Mouse (Mus musculus): ENCODE results near the gene Tcte1. TPM values are rescaled to one million over a fixed set of nuclear protein-coding genes. Genes with fewer than 3 reads are reported as not detected.

The Tcte1 gene
- polyA plus RNA-seq, 1 experiment from 2014 or later = 0.12 TPM

GRCm38 (mm10) chr17:45542129-45542528 is 18.9 kb downstream of the Tcte1 start:
- peaks cover 80% of the 10 kb centered on the region for H3K27me3 ChIP-seq (replicated peaks)
- no peak overlapping the region for H3K4me2 ChIP-seq
- 22% methylated on average over 6 of the region's 6 CpGs for WGBS

GRCm38 (mm10) chr17:45542705-45543104 is 19.5 kb downstream of the Tcte1 start:
- Histone ChIP-seq H3K27me3 (replicated peaks) (peaks cover 82% of the 10 kb centered on the region), H3K4me3 (replicated peaks) (no peak overlapping the region), H3K4me2 (no peak overlapping the region), H3K9ac (no peak overlapping the region), H3K27ac (no peak overlapping the region), H3K36me3 (no peaks in the 10 kb centered on the region), H3K9me3 (no peaks in the 10 kb centered on the region), H3K4me1 (peaks cover 18% of the 10 kb centered on the region)
- no peak for ATAC-seq (ENCODE audit: insufficient read depth, low FRiP score, low read depth)
- WGBS = 64% methylated on average over 2 of the region's 2 CpGs

More at GRCm38 (mm10) chr17:45542129-45542528, 18.9 kb downstream of the Tcte1 start:
- no peak for ATAC-seq (ENCODE audit: insufficient read depth, low FRiP score, low read depth)
- Histone ChIP-seq H3K27ac (no peak overlapping the region), H3K9me3 (no peaks in the 10 kb centered on the region), H3K4me3 (replicated peaks) (no peak overlapping the region), H3K36me3 (no peaks in the 10 kb centered on the region), H3K4me1 (peaks cover 18% of the 10 kb centered on the region), H3K9ac (no peak overlapping the region)

- no peak for ATAC-seq (ENCODE audit: insufficient read depth, low FRiP score, low read depth)
- Histone ChIP-seq H3K4me3 (replicated peaks) (no peak overlapping the region), H3K27ac (no peak overlapping the region), H3K9me3 (no peaks in the 10 kb centered on the region), H3K4me2 (no peak overlapping the region), H3K27me3 (replicated peaks) (peaks cover 82% of the 10 kb centered on the region), H3K36me3 (no peaks in the 10 kb centered on the region), H3K4me1 (peaks cover 18% of the 10 kb centered on the region), H3K9ac (no peak overlapping the region)
- WGBS = 58% methylated on average over 1 of the region's 1 CpGs
Observed at GRCm38 (mm10) chr17:45543115-45543514, 19.9 kb downstream of the Tcte1 start.

- Histone ChIP-seq H3K4me2 (peak overlapping the region; percentile 50; the same call in 1 of the 2 replicates), H3K27ac (no peak overlapping the region), H3K27me3 (replicated peaks) (peaks cover 81% of the 10 kb centered on the region), H3K9me3 (no peaks in the 10 kb centered on the region), H3K9ac (no peak overlapping the region), H3K4me1 (peaks cover 23% of the 10 kb centered on the region), H3K36me3 (no peaks in the 10 kb centered on the region), H3K4me3 (replicated peaks) (peak overlapping the region; percentile 22; the same call in 1 of the 2 replicates)
- ATAC-seq (ENCODE audit: insufficient read depth, low FRiP score, low read depth) = no peak
- 27% methylated on average over 24 of the region's 24 CpGs for WGBS
Observed at GRCm38 (mm10) chr17:45544001-45544872, 21.0 kb downstream of the Tcte1 start.

- Histone ChIP-seq H3K9me3 (no peaks in the 10 kb centered on the region), H3K4me1 (peaks cover 28% of the 10 kb centered on the region), H3K4me2 (peak overlapping the region; percentile 50), H3K36me3 (no peaks in the 10 kb centered on the region), H3K27me3 (replicated peaks) (peaks cover 75% of the 10 kb centered on the region), H3K4me3 (replicated peaks) (peak overlapping the region; percentile 22), H3K9ac (no peak overlapping the region), H3K27ac (no peak overlapping the region)
- WGBS = 18% methylated on average over 46 of the region's 46 CpGs
- ATAC-seq (ENCODE audit: insufficient read depth, low FRiP score, low read depth) = no peak
Observed at GRCm38 (mm10) chr17:45544873-45545277, 21.6 kb downstream of the Tcte1 start.

- Histone ChIP-seq H3K9me3 (no peaks in the 10 kb centered on the region), H3K36me3 (no peaks in the 10 kb centered on the region), H3K27ac (no peak overlapping the region), H3K4me1 (peaks cover 33% of the 10 kb centered on the region), H3K9ac (no peak overlapping the region), H3K4me3 (replicated peaks) (peak overlapping the region; percentile 22), H3K4me2 (peak overlapping the region; percentile 50), H3K27me3 (replicated peaks) (peaks cover 71% of the 10 kb centered on the region)
- 16% methylated on average over 74 of the region's 74 CpGs for WGBS
- ATAC-seq (ENCODE audit: insufficient read depth, low FRiP score, low read depth) = no peak
Observed at GRCm38 (mm10) chr17:45545278-45545961, 22.2 kb downstream of the Tcte1 start.

- Histone ChIP-seq H3K9me3 (no peaks in the 10 kb centered on the region), H3K4me1 (peaks cover 34% of the 10 kb centered on the region), H3K9ac (no peak overlapping the region), H3K36me3 (no peaks in the 10 kb centered on the region), H3K4me2 (no peak overlapping the region), H3K27ac (no peak overlapping the region), H3K4me3 (replicated peaks) (no peak overlapping the region), H3K27me3 (replicated peaks) (peaks cover 62% of the 10 kb centered on the region)
- 73% methylated on average over 16 of the region's 16 CpGs for WGBS
- ATAC-seq (ENCODE audit: insufficient read depth, low FRiP score, low read depth) = no peak
Observed at GRCm38 (mm10) chr17:45546941-45547340, 23.7 kb downstream of the Tcte1 start.

- H3K36me3 ChIP-seq = no peaks in the 10 kb centered on the region
- H3K9ac ChIP-seq = no peak overlapping the region
- no peak for ATAC-seq (ENCODE audit: insufficient read depth, low FRiP score, low read depth)
- no peaks in the 10 kb centered on the region for H3K9me3 ChIP-seq
- no peak overlapping the region for H3K4me2 ChIP-seq
- no peak overlapping the region for H3K27ac ChIP-seq
- H3K27me3 ChIP-seq (replicated peaks) = peaks cover 57% of the 10 kb centered on the region
- 79% methylated on average over 5 of the region's 5 CpGs for WGBS
- no peak overlapping the region for H3K4me3 ChIP-seq (replicated peaks)
- peaks cover 34% of the 10 kb centered on the region for H3K4me1 ChIP-seq
Observed at GRCm38 (mm10) chr17:45547461-45548190, 24.4 kb downstream of the Tcte1 start.

- Histone ChIP-seq H3K36me3 (no peaks in the 10 kb centered on the region), H3K4me1 (peaks cover 33% of the 10 kb centered on the region), H3K9me3 (no peaks in the 10 kb centered on the region), H3K9ac (peak overlapping the region; percentile 55), H3K4me2 (peak overlapping the region; percentile 94), H3K4me3 (replicated peaks) (peak overlapping the region; percentile 66), H3K27me3 (replicated peaks) (peaks cover 48% of the 10 kb centered on the region), H3K27ac (no peak overlapping the region)
- no peak for ATAC-seq (ENCODE audit: insufficient read depth, low FRiP score, low read depth)
- 4% methylated on average over 54 of the region's 68 CpGs for WGBS
Observed at GRCm38 (mm10) chr17:45548541-45549512, 25.6 kb downstream of the Tcte1 start.

- under 1% methylated on average over 24 of the region's 29 CpGs for WGBS
- no peak for ATAC-seq (ENCODE audit: insufficient read depth, low FRiP score, low read depth)
- H3K4me2 ChIP-seq = peak within 1 kb of the TSS; percentile 94
Observed at GRCm38 (mm10) chr17:45549617-45550181, 26.5 kb downstream of the Tcte1 start, which contains the start of gene Tmem151b. Gene Tmem151b, minus strand, starts transcription at chr17:45549677.

More at GRCm38 (mm10) chr17:45549617-45550181, 26.5 kb downstream of the Tcte1 start, which contains the start of gene Tmem151b:
- Histone ChIP-seq H3K4me1 (peaks cover 27% of the 10 kb centered on the region), H3K4me3 (replicated peaks) (peak within 1 kb of the TSS; percentile 66), H3K27ac (no peak within 1 kb of the TSS), H3K9ac (peak within 1 kb of the TSS; percentile 55), H3K27me3 (replicated peaks) (peaks cover 40% of the 10 kb centered on the region), H3K9me3 (no peaks in the 10 kb centered on the region), H3K36me3 (no peaks in the 10 kb centered on the region)
